Mouse (Mus musculus): ENCODE measurements around the gene Farsb. TPM values are rescaled to one million over a fixed set of nuclear protein-coding genes. Genes with fewer than 3 reads are reported as not detected.

The Farsb gene
- total and polyA plus RNA-seq, 3 experiments: 119 to 154 (median 122) TPM

DNA sequence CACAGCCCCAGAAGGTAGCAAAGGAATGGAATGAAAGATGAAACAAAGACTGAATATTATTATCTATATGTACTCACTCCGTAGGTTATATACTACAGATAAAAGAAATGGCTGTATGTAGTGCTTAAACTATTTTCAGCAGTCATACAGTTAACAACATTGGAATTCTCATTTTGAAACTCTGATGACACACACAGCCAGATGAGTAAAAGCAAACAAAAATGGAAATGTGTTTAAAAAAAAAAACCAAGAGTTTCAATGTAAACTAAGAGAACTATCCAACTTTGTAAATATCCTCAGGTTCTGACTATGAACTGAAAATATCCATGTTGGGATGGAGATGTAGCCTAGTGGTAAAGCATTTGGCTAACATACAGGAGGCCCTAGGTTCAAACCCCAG is 52.3 kb downstream of the Farsb start:
- DNase-seq (ENCODE audit: low read depth, low spot score): no peak
- H3K36me3 ChIP-seq (ENCODE audit: control insufficient read depth in 1 of 2, insufficient read depth in 2 of 2, low read length in 2 of 2): peaks cover 0 to 27% of the 10 kb centered on the region in 2 experiments; a peak in 2 of 4 replicates
- TF ChIP-seq GATA1 (IDR thresholded peaks at IDR 0.05; ENCODE audit: low read depth, low read length): no peak
- no peak for TF ChIP-seq UBTF (IDR thresholded peaks at IDR 0.05; ENCODE audit: borderline replicate concordance, insufficient read depth, low read depth, low read length)
- no peak for TF ChIP-seq TCF12 (IDR thresholded peaks at IDR 0.05; ENCODE audit: low read depth, low read length)
- no peak for TF ChIP-seq ETS1 (IDR thresholded peaks at IDR 0.05; ENCODE audit: low read depth, low read length)
- TF ChIP-seq MYB (IDR thresholded peaks at IDR 0.05; ENCODE audit: low read depth, low read length): no peak
- no peaks in the 10 kb centered on the region for H3K27me3 ChIP-seq (ENCODE audit: control insufficient read depth in 1 of 2, insufficient read depth in 2 of 2, low read length in 2 of 2)
- no peaks in the 10 kb centered on the region for H3K9me3 ChIP-seq (replicated peaks; ENCODE audit: insufficient read depth, low read length)
- no peak overlapping the region for H3K27ac ChIP-seq (ENCODE audit: control insufficient read depth, low read depth, low read length)
- H3K9ac ChIP-seq (ENCODE audit: control insufficient read depth, low read depth, low read length, poor library complexity, severe bottlenecking): no peak overlapping the region
- no peaks in the 10 kb centered on the region for H3K4me1 ChIP-seq (ENCODE audit: control insufficient read depth in 1 of 2, insufficient read depth in 2 of 2, low read length in 2 of 2)
- H3K4me3 ChIP-seq (ENCODE audit: control insufficient read depth in 1 of 2, insufficient read depth in 1 of 2, low read depth in 2 of 2, low read length in 2 of 2): no peak overlapping the region
- H3K79me2 ChIP-seq (ENCODE audit: control insufficient read depth, insufficient read depth, low read length, poor library complexity): no peaks in the 10 kb centered on the region

DNA sequence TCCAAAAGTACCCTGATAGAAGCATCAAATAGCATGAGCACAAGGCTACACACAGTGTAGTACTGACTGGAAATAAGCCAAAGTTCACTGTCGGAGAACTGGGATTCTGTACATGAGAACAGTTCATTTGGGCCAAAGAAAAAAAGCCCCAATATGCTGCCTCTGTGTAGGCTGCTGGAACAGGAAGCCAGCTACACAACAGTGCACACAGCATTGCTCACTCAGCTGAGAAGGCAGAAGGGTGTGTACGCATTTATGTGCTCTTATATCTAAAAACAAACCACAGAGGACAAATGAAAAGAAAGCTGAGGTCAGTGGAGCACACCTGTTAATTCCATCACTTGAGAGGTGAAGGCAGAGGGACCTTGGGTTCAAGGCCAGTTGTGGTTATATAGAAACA is 52.7 kb downstream of the Farsb start:
- H3K9me3 ChIP-seq (replicated peaks; ENCODE audit: insufficient read depth, low read length): no peaks in the 10 kb centered on the region
- H3K4me3 ChIP-seq (ENCODE audit: control insufficient read depth in 1 of 2, insufficient read depth in 1 of 2, low read depth in 2 of 2, low read length in 2 of 2): no peak overlapping the region
- H3K9ac ChIP-seq (ENCODE audit: control insufficient read depth, low read depth, low read length, poor library complexity, severe bottlenecking): no peak overlapping the region
- H3K27me3 ChIP-seq (ENCODE audit: control insufficient read depth in 1 of 2, insufficient read depth in 2 of 2, low read length in 2 of 2): no peaks in the 10 kb centered on the region
- H3K27ac ChIP-seq (ENCODE audit: control insufficient read depth, low read depth, low read length): no peak overlapping the region
- peaks cover 0 to 29% of the 10 kb centered on the region in 2 experiments; a peak in 2 of 4 replicates for H3K36me3 ChIP-seq (ENCODE audit: control insufficient read depth in 1 of 2, insufficient read depth in 2 of 2, low read length in 2 of 2)
- TF ChIP-seq CTCF (IDR thresholded peaks at IDR 0.05 in 2 of 3, conservative IDR thresholded peaks at IDR 0.05 in 1 of 3; ENCODE audit: control insufficient read depth in 1 of 3, insufficient read depth in 1 of 3, low read depth in 2 of 3, low read length in 3 of 3, poor library complexity in 1 of 3, severe bottlenecking in 1 of 3): no peak
- no peak for TF ChIP-seq NELFE (IDR thresholded peaks at IDR 0.05; ENCODE audit: low read depth, low read length)
- no peak for TF ChIP-seq EP300 (IDR thresholded peaks at IDR 0.05; ENCODE audit: low read depth in 1 of 2, low read length in 2 of 2)
- no peak for TF ChIP-seq MYC (IDR thresholded peaks at IDR 0.05; ENCODE audit: low read depth, low read length)
- TF ChIP-seq RCOR1 (IDR thresholded peaks at IDR 0.05; ENCODE audit: low read depth, low read length): no peak
- no peaks in the 10 kb centered on the region for H3K4me1 ChIP-seq (ENCODE audit: control insufficient read depth in 1 of 2, insufficient read depth in 2 of 2, low read length in 2 of 2)
- H3K79me2 ChIP-seq (ENCODE audit: control insufficient read depth, insufficient read depth, low read length, poor library complexity): no peaks in the 10 kb centered on the region
- DNase-seq (ENCODE audit: low read depth, low spot score): no peak

DNA sequence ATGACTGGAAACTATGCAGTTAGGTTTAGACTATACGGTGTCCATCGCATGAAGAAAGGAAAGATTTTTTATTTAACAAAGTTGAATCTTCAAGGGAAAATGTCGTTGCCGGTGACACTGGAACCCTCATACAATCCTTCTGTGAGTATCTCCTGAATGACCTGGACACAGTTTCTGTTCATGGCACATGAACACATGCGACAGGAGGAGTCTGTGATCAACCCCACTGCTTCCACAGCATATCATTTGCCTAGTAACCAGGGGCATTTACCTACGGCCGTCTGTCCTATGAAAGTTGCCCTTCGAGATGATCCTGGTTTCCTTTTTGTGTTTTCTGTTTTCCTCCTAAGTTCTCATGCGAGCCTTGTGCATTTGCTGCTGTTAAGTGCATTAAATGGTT is 55.2 kb downstream of the Farsb start:
- no peak overlapping the region for H3K4me3 ChIP-seq (ENCODE audit: control insufficient read depth in 1 of 2, insufficient read depth in 1 of 2, low read depth in 2 of 2, low read length in 2 of 2)
- no peak overlapping the region for H3K27ac ChIP-seq (ENCODE audit: control insufficient read depth, low read depth, low read length)
- no peaks in the 10 kb centered on the region for H3K27me3 ChIP-seq (ENCODE audit: control insufficient read depth in 1 of 2, insufficient read depth in 2 of 2, low read length in 2 of 2)
- TF ChIP-seq MAZ (IDR thresholded peaks at IDR 0.05; ENCODE audit: low read depth, low read length) (no peak), CHD2 (IDR thresholded peaks at IDR 0.05; ENCODE audit: low read length) (no peak), TAL1 (IDR thresholded peaks at IDR 0.05; ENCODE audit: low read length) (no peak), MAFK (IDR thresholded peaks at IDR 0.05; ENCODE audit: borderline replicate concordance, low read depth, low read length) (no peak), E2F4 (IDR thresholded peaks at IDR 0.05; ENCODE audit: borderline replicate concordance, low read depth, low read length) (no peak), JUND (IDR thresholded peaks at IDR 0.05; ENCODE audit: low read depth, low read length) (no peak)
- H3K36me3 ChIP-seq (ENCODE audit: control insufficient read depth in 1 of 2, insufficient read depth in 2 of 2, low read length in 2 of 2): peaks cover 0 to 28% of the 10 kb centered on the region in 2 experiments; a peak in 2 of 4 replicates
- no peak for DNase-seq (ENCODE audit: low read depth, low spot score)
- no peaks in the 10 kb centered on the region for H3K4me1 ChIP-seq (ENCODE audit: control insufficient read depth in 1 of 2, insufficient read depth in 2 of 2, low read length in 2 of 2)
- H3K79me2 ChIP-seq (ENCODE audit: control insufficient read depth, insufficient read depth, low read length, poor library complexity): no peaks in the 10 kb centered on the region
- no peaks in the 10 kb centered on the region for H3K9me3 ChIP-seq (replicated peaks; ENCODE audit: insufficient read depth, low read length)
- no peak overlapping the region for H3K9ac ChIP-seq (ENCODE audit: control insufficient read depth, low read depth, low read length, poor library complexity, severe bottlenecking)
